Mouse (Mus musculus): ENCODE data around the gene Ube2u. TPM values are rescaled to one million over a fixed set of nuclear protein-coding genes. Genes with fewer than 3 reads are reported as not detected.

Ube2u gene
- total RNA-seq, 2 experiments from 2014 or later = not detected

DNA sequence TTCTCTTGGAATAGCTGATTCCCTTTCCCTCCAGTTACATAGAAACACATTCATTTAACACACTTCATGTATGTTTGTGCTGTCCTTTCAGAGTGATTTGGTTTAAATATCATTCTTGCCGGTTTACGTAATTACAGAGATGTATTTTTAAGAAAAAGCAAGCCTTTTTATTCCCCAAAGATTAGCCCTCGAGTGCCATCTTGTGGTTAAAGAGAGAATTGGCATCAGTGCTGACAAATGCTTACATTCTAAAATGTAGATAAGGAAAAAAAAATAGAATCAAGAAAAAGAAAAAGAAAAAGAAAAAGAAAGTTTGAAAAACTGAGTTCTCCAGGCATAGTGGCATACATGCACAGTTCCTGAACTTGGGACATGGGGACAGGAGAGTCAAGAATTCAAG lies 59.2 kb downstream of the Ube2u start:
- intact Hi-C loops (cut with DNase I) = loop anchor here (5.0 to 10.0 kb wide), 5 partner anchors 131 to 596 kb away; no protein-coding TSS in a partner anchor
- DNase-seq (ENCODE audit: low spot score) = no peak

- DNase-seq (ENCODE audit: low spot score) = no peak
- intact Hi-C loops (cut with DNase I) = loop anchor here (5.0 to 10.0 kb wide), 5 partner anchors 132 to 597 kb away; no protein-coding TSS in a partner anchor
Measured at GRCm38 (mm10) chr4:100539483-100539882, 60.8 kb downstream of the Ube2u start.

GRCm38 (mm10) chr4:100547905-100548304 lies 69.3 kb downstream of the Ube2u start:
- DNase-seq (ENCODE audit: low spot score) = no peak
- intact Hi-C loops (cut with DNase I) = no loop called here

- DNase-seq (ENCODE audit: low spot score) = no peak
- intact Hi-C loops (cut with DNase I) = no loop called here
Measured at GRCm38 (mm10) chr4:100553296-100553695, 74.6 kb downstream of the Ube2u start.

- DNase-seq (ENCODE audit: low spot score) = peak; percentile 8
- intact Hi-C loops (cut with DNase I) = loop anchor here (1.0 to 2.0 kb wide), 2 partner anchors 400 to 558 kb away; no protein-coding TSS in a partner anchor
Measured at GRCm38 (mm10) chr4:100588236-100589206, 109.9 kb downstream of the Ube2u start.

GRCm38 (mm10) chr4:100595771-100596170 lies 117.1 kb downstream of the Ube2u start:
- intact Hi-C loops (cut with DNase I) = no loop called here
- no peak for DNase-seq (ENCODE audit: low spot score)

DNA sequence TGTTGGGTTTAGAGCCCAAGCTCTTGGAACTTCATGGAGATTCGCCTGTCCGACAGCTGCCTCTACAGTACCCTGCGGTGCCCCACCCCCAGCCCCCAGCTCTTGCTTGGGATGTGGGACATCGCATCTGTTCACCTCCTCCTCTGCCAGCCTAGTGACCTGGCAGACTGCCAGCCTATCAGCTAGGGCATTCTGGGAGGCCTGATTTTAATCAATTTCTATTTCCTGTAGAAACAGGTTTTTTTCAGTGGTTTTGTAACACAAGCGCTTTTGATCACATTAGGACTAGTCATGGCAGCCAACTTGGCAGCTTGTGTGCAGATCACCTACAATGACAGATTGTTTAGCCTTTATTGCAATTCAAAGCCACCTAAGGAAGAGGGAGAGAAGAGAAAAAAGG lies 118.0 kb downstream of the Ube2u start:
- intact Hi-C loops (cut with DNase I) = no loop called here
- DNase-seq (ENCODE audit: low spot score) = no peak

GRCm38 (mm10) chr4:100597049-100597448 lies 118.4 kb downstream of the Ube2u start:
- intact Hi-C loops (cut with DNase I) = no loop called here
- DNase-seq (ENCODE audit: low spot score) = no peak

All from heart, postnatal 25 days (tissue).